Mouse (Mus musculus): ENCODE measurements around the gene Ube2v1. TPM values are rescaled to one million over a fixed set of nuclear protein-coding genes. Genes with fewer than 3 reads are reported as not detected.

The Ube2v1 gene
- polyA plus RNA-seq, 1 experiment: 141 TPM

Other genes starting within 250 kb of the Ube2v1 start
- gene Slc9a8, start 210.4 kb downstream of the Ube2v1 start, polyA plus RNA-seq (2012; ENCODE audit: insufficient read depth, insufficient read length, missing spikeins): 9.0 and 13.5 TPM in 2 replicates
- 22.7 and 24.2 TPM in 2 replicates for gene Rnf114, start 139.4 kb downstream of the Ube2v1 start, polyA plus RNA-seq (2012; ENCODE audit: insufficient read depth, insufficient read length, missing spikeins)
- gene Spata2, start 139.2 kb downstream of the Ube2v1 start, polyA plus RNA-seq (2012; ENCODE audit: insufficient read depth, insufficient read length, missing spikeins): 10.3 and 11.5 TPM in 2 replicates
- gene Snai1, start 93.9 kb downstream of the Ube2v1 start, polyA plus RNA-seq (2012; ENCODE audit: insufficient read depth, insufficient read length, missing spikeins): 1.6 TPM in 1 of 2 replicates, not detected in the other
- gene Gm20431, start 29.4 kb upstream of the Ube2v1 start, polyA plus RNA-seq (2012; ENCODE audit: insufficient read depth, insufficient read length, missing spikeins): 1.3 TPM in 1 of 2 replicates, not detected in the other
- 226 and 227 TPM in 2 replicates for gene Cebpb, start 56.8 kb upstream of the Ube2v1 start, polyA plus RNA-seq (2012; ENCODE audit: insufficient read depth, insufficient read length, missing spikeins)
- 12.7 and 19.3 TPM in 2 replicates for gene Tmem189, start 57.7 kb upstream of the Ube2v1 start, polyA plus RNA-seq (2012; ENCODE audit: insufficient read depth, insufficient read length, missing spikeins)

Measured in brown adipose tissue, adult 24 weeks (tissue).